Mouse (Mus musculus) macrophage (primary cell): Measurements from ENCODE around the gene Gab2. TPM values are rescaled to one million over a fixed set of nuclear protein-coding genes. Genes with fewer than 3 reads are reported as not detected.

Source experiments
- H3K27ac ChIP-seq: fragments of 350-480 bp; formaldehyde crosslinking; 2 replicates; pipeline ENCODE4 v1.9.0; 2021
- H3K36me3 ChIP-seq: fragments of 350-480 bp; formaldehyde crosslinking; 2 replicates; pipeline ENCODE4 v1.9.0; 2021; ENCODE audit errors: inconsistent target
- H3K4me3 ChIP-seq: fragments of 350-480 bp; formaldehyde crosslinking; 2 replicates; pipeline ENCODE4 v1.9.0; 2021; ENCODE audit errors: inconsistent target
- H3K79me2 ChIP-seq: fragments of 350-480 bp; formaldehyde crosslinking; 2 replicates; pipeline ENCODE4 v1.9.0; 2021; ENCODE audit errors: inconsistent target
- WGBS: methylation state at CpG from one replicate; pipeline ENCODE4 v1.1.7; 2026; ENCODE audit warnings: inconsistent platforms; ENCODE audit not compliant: missing documents; 5-methylcytosine and 5-hydroxymethylcytosine counted together
- polyA plus RNA-seq: library from polyadenylated mRNA; stranded (reverse); fragments of 250-400 nt; gene quantifications from 3 replicates; pipeline ENCODE4 v1.2.4, GENCODE M21; 2018; ENCODE audit warnings: inconsistent platforms

Gene Gab2
- polyA plus RNA-seq, 1 experiment from 2014 or later, result 68.4 TPM

DNA sequence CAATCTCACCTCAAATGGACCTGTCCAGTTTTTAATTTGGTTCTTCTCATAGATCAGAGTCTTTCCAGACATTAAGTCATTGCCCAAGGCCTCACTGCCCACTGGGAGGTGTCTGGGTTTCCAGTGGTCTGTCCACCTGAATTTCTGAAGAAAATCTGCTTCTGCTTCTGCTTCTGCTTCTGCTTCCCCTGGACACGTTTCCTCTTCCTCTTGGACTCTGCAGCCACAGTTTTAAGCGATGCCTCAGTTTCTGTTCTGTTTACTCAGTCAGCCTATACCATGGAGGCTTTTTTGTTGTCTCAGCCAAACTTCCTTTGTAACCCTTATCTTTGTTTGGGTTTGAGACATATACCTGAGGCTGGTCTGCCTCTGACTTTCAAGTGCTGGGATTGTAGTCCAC is 170.3 kb downstream of the Gab2 start:
- H3K36me3 ChIP-seq, result no peaks in the 10 kb centered on the region
- H3K27ac ChIP-seq, result peak overlapping the region; percentile 15; the same call in 1 of the 2 replicates
- H3K4me3 ChIP-seq, result no peak overlapping the region
- 8% methylated on average over 2 of the region's 2 CpGs for WGBS
- peaks cover 74% of the 10 kb centered on the region for H3K79me2 ChIP-seq

DNA sequence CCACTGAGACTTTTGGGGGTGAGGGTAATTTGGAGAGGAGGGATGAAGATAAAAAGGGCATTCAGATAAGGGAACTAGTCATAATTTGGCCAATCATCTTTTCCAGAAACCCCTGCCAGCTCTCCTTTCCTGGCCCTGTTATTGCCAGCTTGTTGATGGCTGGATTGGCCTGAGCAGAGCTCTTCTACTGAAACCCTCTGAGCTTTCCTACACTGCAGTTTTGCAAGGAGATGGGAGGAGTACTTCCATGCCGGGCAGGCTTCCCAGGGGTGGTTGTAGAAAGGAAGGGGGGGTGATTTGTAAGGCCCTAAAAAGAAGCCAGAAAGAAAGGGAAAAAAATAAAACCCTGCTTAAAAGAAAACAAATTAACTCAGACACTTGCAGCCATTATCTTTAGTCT is 181.2 kb downstream of the Gab2 start:
- Histone ChIP-seq H3K79me2 (peaks cover 87% of the 10 kb centered on the region; the same call in 1 of the 2 replicates), H3K4me3 (no peak overlapping the region), H3K36me3 (0 out of 2 replicates have a peak, but pooled peaks cover 9% of the 10 kb centered on the region), H3K27ac (no peak overlapping the region)
- 100% methylated on average over 1 of the region's 1 CpGs for WGBS

DNA sequence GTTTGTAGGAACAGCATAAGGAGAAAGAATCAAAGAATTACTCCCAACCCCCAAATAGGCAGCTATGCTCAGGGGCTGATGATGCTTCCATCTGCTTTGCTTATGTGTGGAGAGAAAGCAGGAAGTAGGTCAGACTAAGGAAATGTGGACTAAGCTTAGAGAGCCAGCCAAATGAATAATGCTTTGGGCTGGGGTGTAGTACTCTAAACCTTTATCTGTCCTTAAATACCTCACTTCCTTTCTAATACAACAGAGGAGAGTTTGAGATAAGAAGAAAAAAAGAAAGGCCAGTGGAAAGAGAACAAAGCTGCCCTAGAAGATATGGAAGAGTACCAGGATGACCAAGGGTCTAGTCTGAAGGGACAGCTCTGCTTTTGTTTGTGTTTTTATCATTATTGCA is 189.0 kb downstream of the Gab2 start:
- Histone ChIP-seq H3K4me3 (no peak overlapping the region), H3K27ac (no peak overlapping the region), H3K36me3 (peaks cover 13% of the 10 kb centered on the region; the same call in 1 of the 2 replicates), H3K79me2 (peaks cover 45% of the 10 kb centered on the region; the same call in 1 of the 2 replicates)

DNA sequence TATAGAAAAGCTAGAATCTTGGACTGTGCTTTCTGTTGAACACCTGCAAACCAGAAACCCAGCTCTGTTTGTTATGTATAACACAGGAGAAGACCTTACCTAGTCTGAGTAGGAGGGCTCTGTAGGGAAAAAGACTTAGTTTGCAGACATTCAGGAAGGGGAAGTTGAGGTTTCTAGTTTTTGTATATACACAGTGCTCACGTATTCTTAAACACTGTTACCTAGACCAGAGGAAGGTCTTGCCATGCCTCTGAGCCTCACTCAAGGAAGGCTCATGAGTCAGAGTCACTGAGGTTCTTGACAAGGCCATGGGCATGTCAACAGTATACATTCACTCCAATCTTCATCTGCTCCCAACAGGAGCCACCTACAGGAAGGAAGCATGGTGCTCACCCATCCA is 189.7 kb downstream of the Gab2 start:
- Histone ChIP-seq H3K36me3 (peaks cover 13% of the 10 kb centered on the region; the same call in 1 of the 2 replicates), H3K79me2 (peaks cover 38% of the 10 kb centered on the region; the same call in 1 of the 2 replicates), H3K4me3 (no peak overlapping the region), H3K27ac (no peak overlapping the region)
- WGBS, result 67% methylated on average over 1 of the region's 1 CpGs

DNA sequence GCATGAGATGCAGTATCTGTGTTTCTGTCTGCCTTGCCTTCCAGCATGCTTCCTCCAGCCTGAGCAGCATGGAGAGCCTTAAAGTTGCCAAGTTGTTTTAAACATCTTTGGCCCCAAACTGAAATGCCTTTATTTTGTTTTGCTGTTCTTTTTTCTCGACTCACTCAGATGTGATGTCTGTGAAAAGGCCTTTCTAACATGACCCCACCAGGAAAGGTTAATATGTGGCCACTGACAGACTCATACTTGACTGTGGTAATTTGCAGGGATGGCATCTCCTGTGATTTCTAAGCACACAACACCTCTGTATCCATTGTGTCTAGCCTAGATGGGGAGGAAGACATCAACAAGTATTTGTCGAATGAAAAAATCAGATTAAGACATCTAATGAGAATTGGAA is 215.6 kb downstream of the Gab2 start:
- H3K36me3 ChIP-seq, result peaks cover 36% of the 10 kb centered on the region
- H3K4me3 ChIP-seq, result no peak overlapping the region
- H3K27ac ChIP-seq, result no peak overlapping the region
- peaks cover 35% of the 10 kb centered on the region; the same call in 1 of the 2 replicates for H3K79me2 ChIP-seq
- WGBS, result 73% methylated on average over 2 of the region's 2 CpGs

DNA sequence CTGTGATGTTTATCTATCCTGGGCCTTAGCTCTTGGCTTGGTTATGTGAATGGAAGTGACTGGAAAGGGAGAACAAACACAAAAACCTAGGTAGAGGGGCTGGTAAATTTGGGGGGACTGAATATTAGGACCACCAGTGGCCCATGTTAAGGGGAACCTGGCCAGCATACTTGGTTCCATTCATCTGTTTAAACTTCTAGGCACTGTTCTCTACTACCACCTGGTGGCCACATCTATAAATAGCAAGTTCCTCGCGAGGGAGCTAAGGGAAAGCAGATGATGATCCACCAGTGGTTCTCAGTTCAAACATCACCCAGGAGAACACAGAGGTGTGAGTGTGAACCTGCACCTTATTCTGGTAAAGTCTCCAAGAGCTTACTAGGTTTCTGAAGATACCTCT is 216.1 kb downstream of the Gab2 start:
- WGBS, result 13% methylated on average over 2 of the region's 2 CpGs
- Histone ChIP-seq H3K27ac (no peak overlapping the region), H3K36me3 (peaks cover 41% of the 10 kb centered on the region), H3K4me3 (no peak overlapping the region), H3K79me2 (peaks cover 31% of the 10 kb centered on the region; the same call in 1 of the 2 replicates)

DNA sequence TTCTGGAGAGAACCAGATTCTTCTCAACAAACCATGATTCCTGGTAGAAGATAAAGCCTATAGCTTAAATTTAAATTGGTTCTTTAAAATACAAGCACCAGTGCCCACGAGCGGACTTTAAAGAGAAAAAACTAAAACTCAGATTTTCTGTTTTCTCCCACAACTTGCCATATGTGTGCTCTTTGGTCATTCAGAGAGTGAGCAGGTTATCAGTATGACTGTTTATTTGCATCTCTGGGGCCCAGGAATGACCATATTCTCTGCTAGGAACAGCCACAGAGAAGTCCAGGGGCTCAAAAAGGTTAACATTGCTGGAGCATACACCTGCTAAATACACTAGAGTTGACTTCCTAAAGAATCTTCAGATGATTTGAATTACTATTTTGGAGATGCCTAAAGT is 216.9 kb downstream of the Gab2 start:
- 100% methylated on average over 2 of the region's 2 CpGs for WGBS
- Histone ChIP-seq H3K79me2 (peaks cover 22% of the 10 kb centered on the region; the same call in 1 of the 2 replicates), H3K27ac (no peak overlapping the region), H3K36me3 (peaks cover 49% of the 10 kb centered on the region), H3K4me3 (no peak overlapping the region)

DNA sequence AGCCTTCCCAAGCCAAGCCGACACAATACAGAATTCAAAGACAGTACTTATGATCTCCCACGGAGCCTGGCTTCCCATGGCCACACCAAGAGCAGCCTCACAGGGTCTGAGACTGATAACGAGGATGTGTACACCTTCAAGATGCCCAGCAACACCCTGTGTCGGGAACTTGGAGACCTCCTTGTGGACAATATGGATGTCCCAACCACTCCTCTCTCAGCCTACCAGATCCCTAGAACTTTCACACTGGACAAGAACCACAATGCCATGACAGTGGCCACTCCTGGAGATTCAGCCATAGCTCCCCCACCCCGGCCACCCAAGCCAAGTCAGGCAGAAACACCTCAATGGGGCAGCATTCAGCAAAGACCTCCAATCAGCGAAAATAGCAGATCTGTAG is 217.6 kb downstream of the Gab2 start:
- 95% methylated on average over 6 of the region's 6 CpGs for WGBS

DNA sequence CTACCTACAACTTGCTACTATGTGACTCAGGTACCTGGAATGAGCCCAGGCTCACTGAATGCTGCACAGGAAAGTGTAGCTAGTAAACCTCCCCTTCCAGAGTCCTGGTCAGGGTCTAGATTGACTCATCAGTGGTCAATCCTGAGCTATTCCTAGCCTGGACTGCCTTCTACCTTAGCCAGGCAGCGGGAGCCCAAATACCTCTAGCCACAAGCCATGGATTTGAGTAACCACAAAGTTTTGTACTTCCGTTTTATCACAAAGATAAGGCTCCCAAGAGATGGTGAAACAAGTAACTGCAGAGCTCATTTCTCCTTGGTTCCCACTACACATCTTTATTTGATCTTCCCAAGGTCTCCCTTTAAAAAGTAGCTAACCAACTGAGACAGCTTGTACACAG is 219.5 kb downstream of the Gab2 start:
- 66% methylated on average over 2 of the region's 2 CpGs for WGBS
- H3K36me3 ChIP-seq, result peaks cover 75% of the 10 kb centered on the region
- H3K27ac ChIP-seq, result no peak overlapping the region
- no peak overlapping the region for H3K4me3 ChIP-seq
- peaks cover 11% of the 10 kb centered on the region; the same call in 1 of the 2 replicates for H3K79me2 ChIP-seq

More for the DNA sequence above, 217.6 kb downstream of the Gab2 start:
- Histone ChIP-seq H3K79me2 (peaks cover 16% of the 10 kb centered on the region; the same call in 1 of the 2 replicates), H3K4me3 (no peak overlapping the region), H3K36me3 (peaks cover 55% of the 10 kb centered on the region), H3K27ac (no peak overlapping the region)

DNA sequence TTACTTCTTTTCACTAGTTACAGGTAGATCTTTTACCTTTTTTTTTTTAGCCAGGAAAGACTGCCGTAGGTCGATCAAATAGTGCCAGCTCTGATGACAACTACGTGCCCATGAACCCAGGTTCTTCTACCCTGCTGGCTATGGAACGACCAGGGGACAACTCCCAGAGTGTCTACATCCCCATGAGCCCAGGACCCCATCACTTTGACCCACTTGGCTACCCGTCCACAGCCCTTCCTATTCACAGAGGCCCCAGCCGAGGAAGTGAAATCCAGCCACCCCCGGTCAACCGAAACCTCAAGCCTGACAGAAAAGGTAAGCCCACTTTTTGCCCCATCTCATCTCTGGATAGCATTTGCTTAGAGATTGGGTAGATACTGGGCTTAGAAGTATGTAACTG is 219.9 kb downstream of the Gab2 start:
- H3K4me3 ChIP-seq, result no peak overlapping the region
- H3K27ac ChIP-seq, result no peak overlapping the region
- peaks cover 79% of the 10 kb centered on the region for H3K36me3 ChIP-seq
- 78% methylated on average over 8 of the region's 8 CpGs for WGBS
- peaks cover 11% of the 10 kb centered on the region; the same call in 1 of the 2 replicates for H3K79me2 ChIP-seq

DNA sequence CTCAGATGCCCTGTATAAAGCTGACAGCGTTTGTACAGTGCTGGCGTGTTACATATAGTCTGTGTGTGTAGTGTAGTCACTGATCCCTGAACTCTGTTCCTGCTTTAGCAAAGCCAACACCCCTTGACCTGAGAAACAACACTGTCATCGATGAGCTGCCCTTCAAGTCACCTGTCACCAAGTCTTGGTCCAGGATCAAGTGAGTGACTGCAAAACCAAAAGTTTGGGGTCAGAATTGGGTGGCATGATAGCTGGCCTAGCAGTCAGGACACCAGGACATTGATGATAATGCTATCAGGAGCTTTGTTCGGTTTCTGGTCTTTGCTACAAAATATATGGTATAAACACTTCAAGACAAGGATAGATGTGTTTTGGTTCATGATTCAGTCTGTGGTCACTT is 220.9 kb downstream of the Gab2 start:
- Histone ChIP-seq H3K27ac (no peak overlapping the region), H3K36me3 (peaks cover 89% of the 10 kb centered on the region), H3K4me3 (no peak overlapping the region), H3K79me2 (peaks cover 11% of the 10 kb centered on the region; the same call in 1 of the 2 replicates)
- WGBS, result 95% methylated on average over 4 of the region's 4 CpGs

DNA sequence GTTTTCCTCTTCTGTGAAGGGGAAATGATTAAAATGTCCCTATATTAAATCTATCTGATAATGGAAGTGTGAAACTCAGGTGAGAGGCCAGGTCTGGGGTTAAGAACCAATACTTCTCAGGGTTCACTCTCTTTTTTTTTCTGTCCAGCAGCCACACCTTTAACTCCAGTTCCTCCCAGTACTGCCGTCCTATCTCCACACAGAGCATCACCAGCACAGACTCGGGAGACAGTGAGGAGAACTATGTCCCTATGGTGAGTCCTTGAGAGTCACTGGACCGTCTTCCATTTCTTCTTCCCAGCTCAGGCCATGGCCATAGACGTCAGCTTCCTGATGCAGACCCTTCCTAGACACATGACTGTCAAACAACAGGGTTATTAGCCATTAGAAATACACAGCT is 221.5 kb downstream of the Gab2 start:
- 96% methylated on average over 4 of the region's 4 CpGs for WGBS
- Histone ChIP-seq H3K4me3 (no peak overlapping the region), H3K79me2 (peaks cover 11% of the 10 kb centered on the region; the same call in 1 of the 2 replicates), H3K36me3 (peaks cover 95% of the 10 kb centered on the region), H3K27ac (no peak overlapping the region)

DNA sequence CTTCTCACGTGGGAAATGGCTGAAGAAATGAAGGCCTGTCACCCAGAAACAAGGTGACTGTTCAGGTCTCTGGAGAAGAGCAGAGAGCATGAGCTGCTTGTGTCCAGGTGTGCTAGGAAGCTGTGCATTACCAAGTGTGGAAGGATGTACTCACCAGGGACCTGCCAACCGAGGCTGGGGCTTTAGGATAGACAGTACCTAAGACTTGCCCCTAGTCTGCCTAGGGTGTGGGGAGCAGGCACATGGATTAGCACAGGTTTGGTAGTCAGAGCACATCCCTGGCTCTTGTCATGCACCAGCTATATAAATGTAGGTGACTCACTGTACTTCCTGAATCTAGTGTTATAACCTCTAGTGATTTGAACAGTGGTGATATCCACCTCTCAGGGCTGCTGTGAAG is 222.2 kb downstream of the Gab2 start:
- no peak overlapping the region for H3K4me3 ChIP-seq
- 94% methylated on average over 2 of the region's 2 CpGs for WGBS
- no peak overlapping the region for H3K27ac ChIP-seq
- peaks cover 5% of the 10 kb centered on the region; the same call in 1 of the 2 replicates for H3K79me2 ChIP-seq
- H3K36me3 ChIP-seq, result peaks cover 98% of the 10 kb centered on the region

DNA sequence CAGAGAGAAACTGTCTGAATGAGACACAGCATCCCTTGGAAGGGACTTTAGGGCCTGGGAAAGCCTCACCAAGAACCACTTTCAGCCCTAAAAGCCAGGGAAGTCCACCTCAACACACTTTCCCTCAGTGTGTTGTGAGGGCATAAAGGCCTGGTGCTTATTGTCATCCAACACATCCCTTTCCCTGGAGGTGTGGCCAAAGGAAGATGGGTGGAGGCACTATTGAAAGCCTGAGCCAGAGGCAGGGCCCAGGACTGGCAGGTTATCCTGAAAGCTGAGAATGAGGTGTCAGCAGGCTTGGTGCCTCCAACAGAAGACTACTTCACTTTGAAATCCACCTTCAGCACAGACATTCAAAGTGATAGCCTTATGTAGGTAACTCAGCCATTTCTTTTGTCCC is 223.1 kb downstream of the Gab2 start:
- no peaks in the 10 kb centered on the region for H3K79me2 ChIP-seq
- H3K36me3 ChIP-seq, result peaks cover 98% of the 10 kb centered on the region
- no peak overlapping the region for H3K4me3 ChIP-seq
- no peak overlapping the region for H3K27ac ChIP-seq

DNA sequence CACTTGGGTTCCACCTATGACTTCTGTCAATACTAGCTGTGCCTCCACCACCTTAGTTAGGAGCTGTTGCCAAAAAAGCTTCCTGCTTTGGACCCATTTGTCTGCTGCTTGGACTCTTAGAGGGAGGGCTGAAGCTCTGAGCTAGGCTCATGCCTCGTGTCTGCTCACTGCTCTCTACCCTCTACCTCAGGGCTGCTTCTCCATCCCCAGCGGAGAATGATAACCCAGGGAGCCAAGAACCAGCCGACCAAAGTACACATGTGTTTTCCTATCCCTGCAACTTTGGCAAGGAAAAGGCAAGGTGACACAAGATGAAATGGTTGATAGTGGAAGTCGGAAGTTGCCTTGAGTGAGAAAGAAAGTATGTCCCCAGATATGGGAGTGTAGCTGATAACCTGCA is 223.8 kb downstream of the Gab2 start:
- WGBS, result 98% methylated on average over 4 of the region's 4 CpGs
- H3K36me3 ChIP-seq, result peaks cover 98% of the 10 kb centered on the region
- no peak overlapping the region for H3K27ac ChIP-seq
- H3K4me3 ChIP-seq, result no peak overlapping the region
- no peaks in the 10 kb centered on the region for H3K79me2 ChIP-seq

DNA sequence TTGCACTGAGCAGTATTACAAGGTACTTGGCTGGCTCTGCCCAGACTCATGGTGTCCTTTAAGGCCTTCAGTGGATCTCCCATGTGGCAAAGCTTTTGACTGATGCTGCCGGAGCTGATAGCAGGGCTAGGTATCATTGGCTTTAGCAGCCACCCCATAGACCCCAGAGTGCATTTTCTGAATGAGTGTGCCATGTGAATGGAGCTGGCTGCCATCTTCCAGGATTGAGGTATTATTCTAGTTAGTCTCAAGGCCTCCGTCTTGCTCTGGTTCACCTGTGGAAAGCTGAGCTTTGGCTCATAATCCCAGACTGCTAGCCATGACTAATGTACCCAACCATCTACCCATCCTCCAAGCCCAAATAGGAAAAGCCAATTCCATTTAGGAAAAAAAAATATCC is 225.4 kb downstream of the Gab2 start:
- Histone ChIP-seq H3K79me2 (no peaks in the 10 kb centered on the region), H3K4me3 (no peak overlapping the region), H3K27ac (no peak overlapping the region), H3K36me3 (peaks cover 98% of the 10 kb centered on the region)
- WGBS, result 94% methylated on average over 2 of the region's 2 CpGs
